Comparison of ENCODE assay signal across 9 mouse cellular contexts in the genomic region with DNA sequence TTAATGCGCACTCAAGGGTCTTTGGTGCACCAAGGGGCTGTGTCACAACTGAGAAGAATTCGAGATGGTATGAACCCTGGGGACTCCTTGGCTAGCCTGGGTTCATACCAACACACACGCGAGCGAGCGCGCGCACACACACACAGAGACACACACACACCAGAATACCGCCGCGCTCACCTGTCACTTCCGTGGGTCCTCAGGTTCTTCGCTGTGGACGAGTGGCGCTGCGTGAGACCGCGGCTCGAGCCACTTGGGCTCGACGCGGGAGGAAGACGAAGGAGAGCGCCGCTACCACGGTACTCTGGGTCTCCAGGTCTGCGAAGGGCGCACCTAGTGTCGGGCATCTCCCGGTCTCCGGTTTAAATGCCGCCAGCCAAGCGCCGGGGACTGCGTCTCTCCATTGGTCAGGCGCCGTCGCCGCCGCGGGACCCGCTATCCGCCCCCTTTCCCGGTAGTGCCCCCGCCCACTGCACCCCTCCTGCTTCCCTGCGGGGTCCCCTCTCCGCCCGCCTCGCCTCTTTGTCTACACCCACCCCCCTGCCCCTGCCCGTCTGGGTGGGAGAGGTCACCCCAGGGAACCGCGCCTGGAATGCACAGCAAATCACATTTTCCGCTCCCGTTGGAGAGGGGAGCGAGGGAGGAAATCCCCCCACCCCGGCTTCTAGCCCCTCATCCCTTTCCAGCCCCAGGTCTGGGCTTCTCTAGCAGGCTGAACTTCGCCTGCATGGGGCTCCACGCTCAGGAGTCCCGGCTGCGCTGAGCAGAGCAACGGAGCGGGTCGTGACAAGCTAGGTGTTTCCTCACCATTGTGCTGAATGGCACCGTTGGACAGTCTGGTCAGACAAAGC. TPM values are rescaled to one million over a fixed set of nuclear protein-coding genes. Genes with fewer than 3 reads are reported as not detected.
DNase-seq lines count a peak whose midpoint lies in the region; ATAC-seq and TF ChIP-seq lines count a peak whose summit lies in the region.
"Had no signal": no experiment of that assay in that cellular context is flagged by ENCODE, and none has a peak within 500 bp of the region (broad histone marks: within the 10 kb centered on the region; RNA-seq: fewer than 3 reads in every experiment).

A gene (minus strand): TSS at position 336 of the 851 bp plus-strand sequence.

- peaks cover 20% of the 10 kb centered on the region for H3K4me1 ChIP-seq in hindbrain, embryonic 15.5 days (replicated peaks)
- peaks cover 6% of the 10 kb centered on the region; the same call in 1 of the 2 replicates for H3K4me1 ChIP-seq in midbrain, embryonic 16.5 days (ENCODE audit: control insufficient read depth, insufficient read depth, low read length)

- no peak for TF ChIP-seq CTCF in gastrocnemius, adult 2 months (IDR thresholded peaks at IDR 0.05)

- peaks cover 21% of the 10 kb centered on the region; the same call in 1 of the 2 replicates for H3K27me3 ChIP-seq in hindbrain, embryonic 15.5 days
- peaks cover 4% of the 10 kb centered on the region; the same call in 1 of the 2 replicates for H3K27me3 ChIP-seq in midbrain, embryonic 16.5 days (ENCODE audit: control insufficient read depth, insufficient read depth, low read depth, low read length)

- intact Hi-C loops in gastrocnemius, adult 2 months (cut with DNase I): no loop called here

- DNase-seq in gastrocnemius, adult 2 months: peak; percentile 13
- no peak for DNase-seq in gastrocnemius, postnatal 25 days
- DNase-seq in 3T3-L1 (ENCODE audit: low read depth, low spot score): peak; percentile 48
- peak; percentile 53 for DNase-seq in embryo, embryonic 9.5 days (ENCODE audit: extremely low spot score)
- no peak for DNase-seq in layer of hippocampus, adult 11-12 months (ENCODE audit: low spot score)
- no peak for DNase-seq in urinary bladder, postnatal 10 days (ENCODE audit: low spot score)

- H3K36me3 ChIP-seq in hindbrain, embryonic 15.5 days: no peaks in the 10 kb centered on the region
- H3K36me3 ChIP-seq in midbrain, embryonic 16.5 days (ENCODE audit: control insufficient read depth, insufficient read depth, low read length): no peaks in the 10 kb centered on the region

- H3K27ac ChIP-seq in gastrocnemius, adult 2 months: no peak within 1 kb of the TSS
- H3K27ac ChIP-seq in hindbrain, embryonic 15.5 days (replicated peaks): no peak within 1 kb of the TSS
- H3K27ac ChIP-seq in midbrain, embryonic 16.5 days (ENCODE audit: low read length): no peak within 1 kb of the TSS

- H3K9ac ChIP-seq in hindbrain, embryonic 15.5 days: peak within 1 kb of the TSS; percentile 57
- peak within 1 kb of the TSS; percentile 67 for H3K9ac ChIP-seq in midbrain, embryonic 16.5 days (ENCODE audit: low read depth, low read length)

- under 1% methylated on average over 50 of the region's 64 CpGs for WGBS in hindbrain, embryonic 15.5 days
- under 1% methylated on average over 55 of the region's 64 CpGs for WGBS in midbrain, embryonic 16.5 days

- ATAC-seq in hindbrain, embryonic 15.5 days (ENCODE audit: low FRiP score, low read depth): peak; percentile 69
- ATAC-seq in midbrain, embryonic 16.5 days: peak; percentile 82

- H3K4me3 ChIP-seq in gastrocnemius, adult 2 months: peak within 1 kb of the TSS; percentile 47
- H3K4me3 ChIP-seq in hindbrain, embryonic 15.5 days: peak within 1 kb of the TSS; percentile 58
- peak within 1 kb of the TSS; percentile 53 for H3K4me3 ChIP-seq in midbrain, embryonic 16.5 days (ENCODE audit: low read depth, low read length)

- peak within 1 kb of the TSS; percentile 99 for H3K4me2 ChIP-seq in hindbrain, embryonic 15.5 days
- peak within 1 kb of the TSS; percentile 97 for H3K4me2 ChIP-seq in midbrain, embryonic 16.5 days (ENCODE audit: low read length)

- H3K9me3 ChIP-seq in hindbrain, embryonic 15.5 days: no peaks in the 10 kb centered on the region
- H3K9me3 ChIP-seq in midbrain, embryonic 16.5 days (replicated peaks; ENCODE audit: control insufficient read depth, low read length, poor library complexity, severe bottlenecking): no peaks in the 10 kb centered on the region

RNA-seq across cellular contexts. Expression of the gene that starts here (rescaled TPM):
- not detected for total RNA-seq in gastrocnemius, adult 2 months (2021)
- not detected for total RNA-seq in gastrocnemius, postnatal 25 days (2021)
- polyA plus RNA-seq in hindbrain, embryonic 15.5 days (2015; fragmentation: Nextera tagmentation; extraction: Ambion mirVana): 2.0 and 2.2 TPM in 2 replicates
- 0.82 and 1.1 TPM in 2 replicates for polyA plus RNA-seq in midbrain, embryonic 16.5 days (2015; fragmentation: Nextera tagmentation; extraction: Ambion mirVana)
- total RNA-seq: MEL had no signal

Comparison
In these comparisons a context has a peak if more than half of its experiments do, and no peak if none do; other contexts are left out.
1. Peak in DNase-seq and H3K4me3 ChIP-seq in gastrocnemius, adult 2 months; RNA of the gene not detected or under 1 TPM.
2. DNase-seq: peak in 3T3-L1 (single experiment) and embryo, embryonic 9.5 days (single experiment); none in gastrocnemius, postnatal 25 days (single experiment), layer of hippocampus, adult 11-12 months (single experiment) and urinary bladder, postnatal 10 days (single experiment).
3. Peak in every context shown above with its lines, with median percentiles within 50 percentile points of each other: H3K4me3 ChIP-seq.